Mouse (Mus musculus): ENCODE data around the gene Zfp367. TPM values are rescaled to one million over a fixed set of nuclear protein-coding genes. Genes with fewer than 3 reads are reported as not detected.

Zfp367 gene
- polyA plus RNA-seq, 1 experiment from 2014 or later, result 18.3 TPM

GRCm38 (mm10) chr13:64108381-64108850 lies 44.6 kb downstream of the Zfp367 start:
- no peak overlapping the region for H3K27ac ChIP-seq
- WGBS, result 22% methylated on average over 5 of the region's 5 CpGs

GRCm38 (mm10) chr13:64107535-64107934 lies 45.5 kb downstream of the Zfp367 start:
- ATAC-seq (ENCODE audit: low FRiP score, low read depth), result no peak
- Histone ChIP-seq H3K36me3 (no peaks in the 10 kb centered on the region), H3K27me3 (no peaks in the 10 kb centered on the region), H3K4me2 (replicated peaks) (no peak overlapping the region), H3K9ac (no peak overlapping the region), H3K4me1 (0 out of 2 replicates have a peak, but pooled peaks cover 8% of the 10 kb centered on the region), H3K4me3 (no peak overlapping the region), H3K9me3 (no peaks in the 10 kb centered on the region), H3K27ac (no peak overlapping the region)
- 22% methylated on average over 8 of the region's 8 CpGs for WGBS

More at GRCm38 (mm10) chr13:64108381-64108850, 44.6 kb downstream of the Zfp367 start:
- ATAC-seq (ENCODE audit: low FRiP score, low read depth), result no peak
- Histone ChIP-seq H3K27me3 (no peaks in the 10 kb centered on the region), H3K4me1 (0 out of 2 replicates have a peak, but pooled peaks cover 8% of the 10 kb centered on the region), H3K36me3 (no peaks in the 10 kb centered on the region), H3K9me3 (no peaks in the 10 kb centered on the region), H3K4me2 (replicated peaks) (no peak overlapping the region), H3K9ac (no peak overlapping the region; the same call in 1 of the 2 replicates), H3K4me3 (no peak overlapping the region)

GRCm38 (mm10) chr13:64107105-64107504 lies 45.9 kb downstream of the Zfp367 start:
- Histone ChIP-seq H3K27ac (no peak overlapping the region), H3K36me3 (no peaks in the 10 kb centered on the region), H3K4me3 (no peak overlapping the region), H3K27me3 (no peaks in the 10 kb centered on the region), H3K4me1 (0 out of 2 replicates have a peak, but pooled peaks cover 8% of the 10 kb centered on the region), H3K4me2 (replicated peaks) (no peak overlapping the region), H3K9ac (no peak overlapping the region), H3K9me3 (no peaks in the 10 kb centered on the region)
- ATAC-seq (ENCODE audit: low FRiP score, low read depth), result no peak
- WGBS, result 78% methylated on average over 3 of the region's 3 CpGs

- Histone ChIP-seq H3K9me3 (no peaks in the 10 kb centered on the region), H3K27me3 (no peaks in the 10 kb centered on the region), H3K4me1 (0 out of 2 replicates have a peak, but pooled peaks cover 8% of the 10 kb centered on the region), H3K4me3 (no peak overlapping the region), H3K27ac (no peak overlapping the region), H3K4me2 (replicated peaks) (no peak overlapping the region), H3K9ac (no peak overlapping the region), H3K36me3 (no peaks in the 10 kb centered on the region)
- ATAC-seq (ENCODE audit: low FRiP score, low read depth), result no peak
- WGBS, result 89% methylated on average over 3 of the region's 3 CpGs
Observed at GRCm38 (mm10) chr13:64105690-64106089, 47.3 kb downstream of the Zfp367 start.

GRCm38 (mm10) chr13:64100186-64100585 lies 52.8 kb downstream of the Zfp367 start:
- Histone ChIP-seq H3K9ac (no peak overlapping the region), H3K27me3 (no peaks in the 10 kb centered on the region), H3K36me3 (no peaks in the 10 kb centered on the region), H3K4me1 (no peaks in the 10 kb centered on the region), H3K27ac (no peak overlapping the region), H3K9me3 (no peaks in the 10 kb centered on the region), H3K4me2 (replicated peaks) (no peak overlapping the region), H3K4me3 (no peak overlapping the region)
- no peak for ATAC-seq (ENCODE audit: low FRiP score, low read depth)
- WGBS, result 67% methylated on average over 3 of the region's 3 CpGs

DNA sequence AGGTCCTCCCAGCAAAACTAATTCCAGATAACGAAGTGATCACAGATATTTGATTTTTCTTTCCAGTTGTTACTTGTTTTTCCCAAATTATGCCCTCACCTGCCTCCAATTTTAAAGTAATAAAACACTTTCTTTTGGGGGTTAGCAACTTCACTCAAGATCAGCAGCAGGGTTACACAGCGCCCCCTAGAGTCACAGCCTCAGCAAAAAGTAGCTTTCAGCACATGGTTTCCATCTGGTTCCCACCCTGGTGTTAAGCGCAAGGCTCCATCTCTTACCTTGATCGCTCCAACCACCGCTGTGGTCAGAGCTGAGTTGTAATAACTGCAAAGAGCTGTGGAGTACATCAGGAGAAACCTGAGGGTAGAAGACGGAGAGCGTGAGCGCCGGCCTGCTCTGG lies 54.0 kb downstream of the Zfp367 start:
- WGBS, result 67% methylated on average over 9 of the region's 9 CpGs
- Histone ChIP-seq H3K27ac (no peak overlapping the region), H3K27me3 (no peaks in the 10 kb centered on the region), H3K4me1 (no peaks in the 10 kb centered on the region), H3K9ac (no peak overlapping the region), H3K36me3 (no peaks in the 10 kb centered on the region), H3K4me3 (no peak overlapping the region), H3K4me2 (replicated peaks) (no peak overlapping the region), H3K9me3 (no peaks in the 10 kb centered on the region)
- ATAC-seq (ENCODE audit: low FRiP score, low read depth), result no peak

GRCm38 (mm10) chr13:64093341-64093740 lies 59.7 kb downstream of the Zfp367 start:
- Histone ChIP-seq H3K27ac (no peak overlapping the region), H3K4me3 (no peak overlapping the region), H3K36me3 (no peaks in the 10 kb centered on the region), H3K9ac (no peak overlapping the region), H3K4me2 (replicated peaks) (no peak overlapping the region), H3K27me3 (no peaks in the 10 kb centered on the region), H3K9me3 (no peaks in the 10 kb centered on the region), H3K4me1 (0 out of 2 replicates have a peak, but pooled peaks cover 6% of the 10 kb centered on the region)
- no peak for ATAC-seq (ENCODE audit: low FRiP score, low read depth)
- 0% methylated on average over 1 of the region's 1 CpGs for WGBS

- ATAC-seq (ENCODE audit: low FRiP score, low read depth), result no peak
- Histone ChIP-seq H3K9ac (no peak overlapping the region), H3K4me3 (no peak overlapping the region), H3K4me2 (replicated peaks) (no peak overlapping the region), H3K36me3 (no peaks in the 10 kb centered on the region), H3K9me3 (no peaks in the 10 kb centered on the region), H3K27ac (no peak overlapping the region), H3K27me3 (no peaks in the 10 kb centered on the region), H3K4me1 (0 out of 2 replicates have a peak, but pooled peaks cover 6% of the 10 kb centered on the region)
- WGBS, result 64% methylated on average over 6 of the region's 6 CpGs
Observed at GRCm38 (mm10) chr13:64092752-64093151, 60.2 kb downstream of the Zfp367 start.

GRCm38 (mm10) chr13:64092141-64092540 lies 60.9 kb downstream of the Zfp367 start:
- Histone ChIP-seq H3K27ac (no peak overlapping the region), H3K4me1 (0 out of 2 replicates have a peak, but pooled peaks cover 6% of the 10 kb centered on the region), H3K9ac (no peak overlapping the region), H3K9me3 (no peaks in the 10 kb centered on the region), H3K4me3 (no peak overlapping the region), H3K4me2 (replicated peaks) (no peak overlapping the region), H3K27me3 (no peaks in the 10 kb centered on the region), H3K36me3 (no peaks in the 10 kb centered on the region)
- no peak for ATAC-seq (ENCODE audit: low FRiP score, low read depth)
- WGBS, result 35% methylated on average over 3 of the region's 3 CpGs

GRCm38 (mm10) chr13:64091006-64091405 lies 62.0 kb downstream of the Zfp367 start:
- H3K4me1 ChIP-seq, result 0 out of 2 replicates have a peak, but pooled peaks cover 6% of the 10 kb centered on the region
- no peaks in the 10 kb centered on the region for H3K36me3 ChIP-seq
- no peaks in the 10 kb centered on the region for H3K27me3 ChIP-seq
- no peak for ATAC-seq (ENCODE audit: low FRiP score, low read depth)
- no peak overlapping the region for H3K9ac ChIP-seq
- H3K27ac ChIP-seq, result no peak overlapping the region
- no peak overlapping the region for H3K4me3 ChIP-seq
- no peak overlapping the region for H3K4me2 ChIP-seq (replicated peaks)
- WGBS, result 69% methylated on average over 7 of the region's 7 CpGs
- no peaks in the 10 kb centered on the region for H3K9me3 ChIP-seq

DNA sequence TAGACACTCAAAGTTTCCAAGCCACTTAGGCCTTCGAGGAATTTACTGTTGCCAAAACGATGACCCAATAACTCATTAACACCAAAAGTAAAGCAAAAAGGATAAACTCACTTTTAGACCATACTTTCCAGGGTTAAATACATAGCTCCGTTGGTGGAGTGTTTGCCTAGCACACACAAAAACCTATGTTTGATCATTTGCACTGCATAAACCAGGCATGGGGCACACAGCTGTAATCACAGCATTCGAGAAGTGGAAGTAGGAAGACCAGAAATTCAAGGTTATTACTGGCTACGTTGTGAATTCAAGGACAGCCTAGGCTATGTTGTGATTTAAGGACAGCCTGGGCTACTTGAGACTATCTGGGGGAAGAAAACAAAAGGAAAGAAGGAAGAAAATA lies 62.7 kb downstream of the Zfp367 start:
- H3K36me3 ChIP-seq, result no peaks in the 10 kb centered on the region
- H3K27ac ChIP-seq, result no peak overlapping the region
- H3K4me1 ChIP-seq, result 0 out of 2 replicates have a peak, but pooled peaks cover 6% of the 10 kb centered on the region
- WGBS, result 75% methylated on average over 5 of the region's 5 CpGs
- H3K9me3 ChIP-seq, result no peaks in the 10 kb centered on the region
- ATAC-seq (ENCODE audit: low FRiP score, low read depth), result no peak
- H3K27me3 ChIP-seq, result no peaks in the 10 kb centered on the region
- no peak overlapping the region for H3K4me3 ChIP-seq
- H3K4me2 ChIP-seq (replicated peaks), result no peak overlapping the region
- no peak overlapping the region for H3K9ac ChIP-seq

DNA sequence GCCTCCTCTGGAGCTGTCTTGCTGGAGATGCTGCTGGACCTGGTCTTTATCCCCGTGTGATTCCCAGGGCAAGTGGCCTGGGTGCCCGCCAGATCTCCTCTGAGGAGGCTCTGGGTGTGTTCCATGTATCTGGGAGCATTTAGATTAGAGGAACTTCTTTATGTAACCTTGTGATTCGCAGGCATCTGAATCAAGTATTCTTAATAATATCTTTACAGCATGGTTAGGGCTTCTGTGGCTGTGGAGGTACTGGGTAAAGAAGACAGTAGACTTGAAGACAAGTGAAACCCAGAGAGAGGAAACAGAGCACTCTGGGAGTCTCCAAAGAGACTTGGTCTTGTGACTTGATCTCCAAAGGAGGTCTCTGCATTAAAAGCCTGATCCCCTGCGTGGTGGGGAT lies 63.9 kb downstream of the Zfp367 start, which contains the start of gene Hsd17b3:
Gene Hsd17b3, minus strand, starts transcription at position 101 of the 400 bp plus-strand sequence.
- Histone ChIP-seq H3K9ac (no peak within 1 kb of the TSS), H3K9me3 (no peaks in the 10 kb centered on the region), H3K4me1 (0 out of 2 replicates have a peak, but pooled peaks cover 6% of the 10 kb centered on the region), H3K4me3 (no peak within 1 kb of the TSS), H3K27me3 (no peaks in the 10 kb centered on the region), H3K36me3 (no peaks in the 10 kb centered on the region), H3K4me2 (replicated peaks) (no peak within 1 kb of the TSS), H3K27ac (no peak within 1 kb of the TSS)
- WGBS, result 79% methylated on average over 4 of the region's 4 CpGs
- no peak for ATAC-seq (ENCODE audit: low FRiP score, low read depth)

- Histone ChIP-seq H3K9me3 (no peaks in the 10 kb centered on the region), H3K9ac (no peak overlapping the region), H3K4me1 (0 out of 2 replicates have a peak, but pooled peaks cover 3% of the 10 kb centered on the region), H3K27me3 (no peaks in the 10 kb centered on the region), H3K4me2 (replicated peaks) (no peak overlapping the region), H3K36me3 (no peaks in the 10 kb centered on the region), H3K4me3 (no peak overlapping the region), H3K27ac (no peak overlapping the region)
- 75% methylated on average over 7 of the region's 7 CpGs for WGBS
- no peak for ATAC-seq (ENCODE audit: low FRiP score, low read depth)
Observed at GRCm38 (mm10) chr13:64088057-64088456, 64.9 kb downstream of the Zfp367 start.

Data from limb, embryonic 13.5 days (tissue).